Mouse (Mus musculus) myocyte (in vitro differentiated cells): ENCODE data around the gene Dgke. TPM values are rescaled to one million over a fixed set of nuclear protein-coding genes. Genes with fewer than 3 reads are reported as not detected.
"Not testable (repeated sequence)": the region's sequence is repeated elsewhere in the genome, so short reads cannot be mapped to it uniquely, and the experiment has no call there.

ENCODE experiments used
- H3K27me3 ChIP-seq: one replicate; pipeline ENCODE4 v1.6.1; 2011; ENCODE audit not compliant: control insufficient read depth, insufficient read depth, insufficient read length
- H3K36me3 ChIP-seq: one replicate; pipeline ENCODE4 v1.6.1; 2011; ENCODE audit not compliant: control insufficient read depth, insufficient read depth
- H3K4me2 ChIP-seq: one replicate; pipeline ENCODE4 v1.6.1; 2011; ENCODE audit warnings: low read depth, control low read depth
- H3K4me3 ChIP-seq: one replicate; pipeline ENCODE4 v1.5.1; 2011; ENCODE audit warnings: mild to moderate bottlenecking, control low read depth, moderate library complexity
- H3K79me2 ChIP-seq: one replicate; pipeline ENCODE4 v1.6.1; 2011; ENCODE audit not compliant: control insufficient read depth, insufficient read depth
- H3ac ChIP-seq: one replicate; pipeline ENCODE4 v1.6.1; 2011; ENCODE audit not compliant: control insufficient read depth, insufficient read length
- CEBPB ChIP-seq: IDR thresholded peaks from 2 replicates; pipeline ENCODE4 v1.6.1; 2011; ENCODE audit warnings: mild to moderate bottlenecking, moderate library complexity; ENCODE audit not compliant: poor library complexity, insufficient read depth, severe bottlenecking
- E2F4 ChIP-seq: IDR thresholded peaks from one replicate; pipeline ENCODE4 v1.6.1; 2011; ENCODE audit warnings: mild to moderate bottlenecking, control low read depth, moderate library complexity; ENCODE audit not compliant: insufficient read depth
- MAX ChIP-seq: IDR thresholded peaks from one replicate; pipeline ENCODE4 v1.6.1; 2011; ENCODE audit warnings: low read depth, mild to moderate bottlenecking, control low read depth
- MYOD1 ChIP-seq, 3 experiments: IDR thresholded peaks; one replicate each; pipeline ENCODE4 v1.6.1; 2011; ENCODE audit warnings: control low read depth in 2 of 3, low read depth in 2 of 3, mild to moderate bottlenecking in 2 of 3, moderate library complexity in 1 of 3; ENCODE audit not compliant: insufficient read length in 2 of 3, control insufficient read depth in 1 of 3
- MYOG ChIP-seq, 3 experiments: IDR thresholded peaks; one replicate each; pipeline ENCODE4 v1.6.1; 2011; ENCODE audit warnings: control low read depth in 2 of 3, low read depth in 2 of 3, mild to moderate bottlenecking in 2 of 3; ENCODE audit not compliant: insufficient read length in 2 of 3, control insufficient read depth in 1 of 3, insufficient read depth in 1 of 3
- POLR2A ChIP-seq: IDR thresholded peaks from one replicate; pipeline ENCODE4 v1.6.1; 2011; ENCODE audit warnings: low read depth, mild to moderate bottlenecking, control low read depth, moderate library complexity; ENCODE audit not compliant: insufficient read length
- POLR2AphosphoS2 ChIP-seq: IDR thresholded peaks from one replicate; pipeline ENCODE4 v1.6.1; 2011; ENCODE audit warnings: low read depth, control low read depth; ENCODE audit not compliant: insufficient read length
- REST ChIP-seq: IDR thresholded peaks from one replicate; pipeline ENCODE4 v1.6.1; 2011; ENCODE audit warnings: mild to moderate bottlenecking, control low read depth, moderate library complexity; ENCODE audit not compliant: insufficient read depth, insufficient read length
- SRF ChIP-seq: IDR thresholded peaks from one replicate; pipeline ENCODE4 v1.6.1; 2011; ENCODE audit warnings: low read depth; ENCODE audit not compliant: control insufficient read depth, insufficient read length
- TCF12 ChIP-seq: IDR thresholded peaks from one replicate; pipeline ENCODE4 v1.6.1; 2011; ENCODE audit warnings: mild to moderate bottlenecking, control low read depth; ENCODE audit not compliant: poor library complexity, insufficient read depth, severe bottlenecking
- TCF3 ChIP-seq: IDR thresholded peaks from one replicate; pipeline ENCODE4 v1.6.1; 2011; ENCODE audit warnings: low read depth, control low read depth; ENCODE audit not compliant: insufficient read length
- USF1 ChIP-seq: IDR thresholded peaks from one replicate; pipeline ENCODE4 v1.6.1; 2011; ENCODE audit warnings: low read depth, mild to moderate bottlenecking, control low read depth, moderate library complexity
- polyA plus RNA-seq: library from polyadenylated mRNA; unstranded; fragments of >200 nt; fragmentation: generic; extraction: Trizol; gene quantifications from one replicate; pipeline ENCODE4 v1.2.1, GENCODE M21; 2012; ENCODE audit warnings: missing spikeins

Dgke gene
- polyA plus RNA-seq, 1 experiment, result 1.5 TPM

DNA sequence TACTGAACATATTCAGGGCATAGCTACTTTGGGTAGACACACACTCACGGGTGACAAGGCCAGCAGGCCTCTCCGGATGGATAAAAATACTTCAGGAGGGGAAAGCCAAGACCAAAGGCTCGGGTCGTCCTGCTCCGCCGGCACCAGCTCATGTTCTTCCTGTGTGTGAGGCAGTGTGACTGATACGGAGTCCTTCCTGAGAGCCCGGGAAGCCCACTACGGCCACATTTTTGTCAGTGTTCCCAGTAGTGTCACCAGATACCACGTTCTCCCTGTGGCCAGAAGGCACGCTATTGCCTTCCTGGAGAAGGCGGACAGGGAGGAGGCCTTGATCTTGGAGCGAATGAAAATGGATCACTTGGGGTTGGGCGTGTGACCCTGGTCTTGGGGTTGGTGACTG lies 36.5 kb upstream of the Dgke start:
- no peaks in the 10 kb centered on the region for H3K36me3 ChIP-seq
- TF ChIP-seq SRF, result no peak

DNA sequence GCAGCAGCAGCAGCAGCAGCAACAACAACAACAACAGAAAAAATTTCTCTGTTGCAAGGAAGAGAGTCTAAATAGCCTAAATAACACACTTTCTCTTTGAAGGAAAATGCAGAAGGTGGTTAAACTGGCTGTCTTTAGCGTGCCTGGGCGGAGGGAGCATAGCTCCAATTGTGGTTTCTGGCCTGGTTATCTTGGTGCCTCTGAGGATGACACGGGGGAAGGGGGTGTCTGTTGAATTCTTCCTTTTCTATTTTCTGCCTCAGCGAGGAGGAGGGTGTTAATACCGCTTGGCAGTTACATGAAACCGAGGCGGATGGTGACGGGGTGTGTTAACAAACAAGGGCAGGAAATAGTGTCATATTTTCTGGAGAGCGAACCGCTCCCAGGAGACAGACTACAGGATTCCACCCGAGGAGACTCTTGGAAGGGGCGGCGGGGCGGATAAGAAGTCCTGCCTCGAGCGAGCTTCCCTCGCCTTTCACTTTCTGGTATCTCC lies 34.2 kb upstream of the Dgke start:
- Histone ChIP-seq H3K27me3 (no peaks in the 10 kb centered on the region), H3K4me3 (peak overlapping the region; percentile 24), H3K4me2 (peak overlapping the region; percentile 99), H3ac (no peak overlapping the region), H3K79me2 (no peaks in the 10 kb centered on the region), H3K36me3 (no peaks in the 10 kb centered on the region)
- TF ChIP-seq MAX (no peak), POLR2A (no peak), TCF3 (no peak), USF1 (no peak), MYOD1 (IDR thresholded peaks at IDR 0.05; ENCODE audit: control insufficient read depth in 1 of 3, insufficient read length in 2 of 3, low read depth in 2 of 3) (peak in 1 of 3 experiments; percentile 42), REST (no peak), CEBPB (0 out of 2 replicates have a peak, but pooled peaks have one; percentile 21), MYOG (IDR thresholded peaks at IDR 0.05; ENCODE audit: control insufficient read depth in 1 of 3, insufficient read depth in 1 of 3, insufficient read length in 2 of 3, low read depth in 2 of 3) (peak in 1 of 3 experiments; percentile 33), SRF (no peak), POLR2AphosphoS2 (no peak), TCF12 (no peak), E2F4 (no peak)

More for the DNA sequence above, 36.5 kb upstream of the Dgke start:
- Histone ChIP-seq H3K4me2 (no peak overlapping the region), H3K79me2 (no peaks in the 10 kb centered on the region), H3K4me3 (no peak overlapping the region), H3K27me3 (no peaks in the 10 kb centered on the region), H3ac (no peak overlapping the region)

GRCm38 (mm10) chr11:89100403-89100802 lies 33.8 kb upstream of the Dgke start:
- TF ChIP-seq E2F4, result no peak
- TF ChIP-seq POLR2AphosphoS2, result no peak
- TF ChIP-seq USF1, result no peak
- peak in 1 of 3 experiments; percentile 48 for TF ChIP-seq MYOG (IDR thresholded peaks at IDR 0.05; ENCODE audit: control insufficient read depth in 1 of 3, insufficient read depth in 1 of 3, insufficient read length in 2 of 3, low read depth in 2 of 3)
- Histone ChIP-seq H3K79me2 (no peaks in the 10 kb centered on the region), H3K4me2 (peak overlapping the region; percentile 99), H3K36me3 (no peaks in the 10 kb centered on the region), H3ac (no peak overlapping the region), H3K4me3 (peak overlapping the region; percentile 24), H3K27me3 (no peaks in the 10 kb centered on the region)

- Histone ChIP-seq H3K27me3 (no peaks in the 10 kb centered on the region), H3K4me2 (no peak overlapping the region), H3ac (no peak overlapping the region), H3K36me3 (no peaks in the 10 kb centered on the region), H3K4me3 (no peak overlapping the region), H3K79me2 (no peaks in the 10 kb centered on the region)
- no peak for TF ChIP-seq MAX
- TF ChIP-seq USF1, result no peak
- no peak for TF ChIP-seq MYOD1 (IDR thresholded peaks at IDR 0.05; ENCODE audit: control insufficient read depth in 1 of 3, insufficient read length in 2 of 3, low read depth in 2 of 3)
- no peak for TF ChIP-seq SRF
- TF ChIP-seq TCF3, result no peak
- TF ChIP-seq REST, result no peak
- TF ChIP-seq POLR2A, result no peak
- TF ChIP-seq TCF12, result no peak
- no peak for TF ChIP-seq MYOG (IDR thresholded peaks at IDR 0.05; ENCODE audit: control insufficient read depth in 1 of 3, insufficient read depth in 1 of 3, insufficient read length in 2 of 3, low read depth in 2 of 3)
- TF ChIP-seq CEBPB, result no peak
- TF ChIP-seq E2F4, result no peak
- TF ChIP-seq POLR2AphosphoS2, result no peak
These were observed 32.3 kb upstream of the Dgke start for GRCm38 (mm10) chr11:89098930-89099329.

- Histone ChIP-seq H3K79me2 (no peaks in the 10 kb centered on the region), H3K27me3 (no peaks in the 10 kb centered on the region), H3ac (no peak overlapping the region), H3K36me3 (no peaks in the 10 kb centered on the region), H3K4me3 (no peak overlapping the region), H3K4me2 (peak overlapping the region; percentile 43)
- TF ChIP-seq CEBPB (peak; percentile 95), TCF12 (no peak), POLR2A (no peak), POLR2AphosphoS2 (no peak)
These were observed 31.6 kb upstream of the Dgke start for GRCm38 (mm10) chr11:89098083-89098835.

DNA sequence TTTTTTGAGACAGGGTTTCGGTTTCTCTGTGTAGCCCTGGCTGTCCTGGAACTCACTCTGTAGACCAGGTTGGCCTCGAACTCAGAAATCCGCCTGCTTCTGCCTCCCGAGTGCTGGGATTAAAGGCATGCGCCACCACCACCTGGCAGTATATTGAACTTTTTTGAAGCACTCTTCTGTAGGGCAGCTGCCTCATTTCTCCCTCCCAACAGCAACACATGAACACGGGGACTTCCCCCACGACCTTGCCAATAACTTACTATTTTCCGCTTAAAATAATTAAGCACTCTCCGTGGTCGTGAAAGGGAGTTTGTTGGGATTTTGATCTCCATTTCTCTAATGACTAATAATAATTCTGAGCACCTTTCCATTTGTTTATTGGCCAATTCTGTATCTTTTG lies 30.6 kb upstream of the Dgke start:
- H3K4me2 ChIP-seq, H3ac ChIP-seq, H3K36me3 ChIP-seq: not testable (repeated sequence)

More for the DNA sequence above, 30.6 kb upstream of the Dgke start:
- not testable (repeated sequence) for H3K27me3 ChIP-seq, H3K79me2 ChIP-seq, H3K4me3 ChIP-seq
